Mouse (Mus musculus): Measurements from ENCODE around the gene Meiob.

Meiob gene

DNA sequence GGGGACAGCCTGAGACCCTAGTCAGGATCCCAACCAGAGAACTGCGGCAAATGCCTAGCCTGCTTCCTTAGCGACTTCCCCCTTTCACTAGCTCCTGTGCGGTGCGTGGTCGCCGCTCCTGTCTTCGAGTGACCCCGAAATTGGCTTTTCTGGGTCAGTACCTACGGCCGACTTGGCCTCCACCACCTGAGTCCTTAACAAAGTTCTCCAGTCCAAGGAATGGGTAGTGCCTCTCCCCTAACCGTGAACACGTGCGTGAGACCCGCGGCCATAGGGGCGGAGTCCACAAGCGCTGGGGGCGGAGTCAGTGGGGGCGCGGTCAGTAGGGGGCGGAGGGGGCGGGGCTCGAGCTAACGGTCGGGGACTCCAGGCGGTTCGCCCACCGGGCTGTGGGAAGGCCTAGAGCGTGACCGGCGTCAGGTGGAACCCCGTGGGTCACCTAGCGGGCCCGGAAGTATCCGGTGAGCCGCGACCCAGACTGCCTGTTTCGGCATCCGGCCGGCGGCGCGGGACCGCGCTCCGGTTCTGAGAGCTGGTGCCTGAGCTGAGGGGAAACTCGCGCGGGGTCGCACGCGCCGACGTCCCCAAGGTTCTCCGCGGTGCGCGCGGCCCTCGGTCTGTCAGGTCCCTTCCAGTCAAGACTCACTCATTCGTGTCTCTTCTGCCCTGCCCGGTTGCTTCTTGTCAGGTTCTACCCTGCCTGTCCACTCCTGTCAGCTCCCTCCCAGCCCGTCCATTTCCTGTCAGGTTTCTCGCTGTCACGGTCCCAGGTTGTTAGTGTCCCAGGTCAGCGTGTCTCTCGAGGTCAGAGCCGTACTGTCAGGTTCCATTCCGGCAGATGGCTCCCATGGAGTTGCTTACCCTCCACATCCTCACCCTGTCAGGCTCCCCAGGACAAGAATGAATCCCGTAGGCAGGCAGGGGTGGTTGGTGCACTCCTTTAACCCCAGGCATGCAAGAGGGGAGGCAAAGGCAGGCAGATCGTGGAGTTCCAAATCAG is at the start of gene Meiob:
Gene Meiob (plus strand): TSS at position 338 of the 1,000 bp plus-strand sequence.
- peak; percentile 93 for DNase-seq

DNA sequence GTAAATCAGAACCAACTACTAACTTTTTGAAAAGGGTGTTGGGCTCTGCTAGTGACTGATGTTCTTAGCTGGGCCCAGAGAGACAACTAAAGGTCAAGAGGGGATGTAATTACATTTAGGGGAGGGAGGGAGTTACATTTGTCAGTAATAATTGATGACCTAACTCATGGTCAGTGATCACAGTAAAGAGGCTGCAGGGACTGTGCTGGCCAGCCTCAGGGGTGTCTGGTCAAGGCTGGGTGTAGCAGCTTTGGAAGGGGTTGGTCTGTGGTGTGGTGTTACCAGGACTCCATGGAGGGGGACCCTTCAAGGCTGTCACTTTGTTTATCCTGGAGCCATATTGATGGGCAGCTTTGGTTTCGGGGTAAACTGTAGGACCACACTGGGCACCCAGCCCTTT is 46.7 kb upstream of the Meiob start:
- no peak for DNase-seq

DNA sequence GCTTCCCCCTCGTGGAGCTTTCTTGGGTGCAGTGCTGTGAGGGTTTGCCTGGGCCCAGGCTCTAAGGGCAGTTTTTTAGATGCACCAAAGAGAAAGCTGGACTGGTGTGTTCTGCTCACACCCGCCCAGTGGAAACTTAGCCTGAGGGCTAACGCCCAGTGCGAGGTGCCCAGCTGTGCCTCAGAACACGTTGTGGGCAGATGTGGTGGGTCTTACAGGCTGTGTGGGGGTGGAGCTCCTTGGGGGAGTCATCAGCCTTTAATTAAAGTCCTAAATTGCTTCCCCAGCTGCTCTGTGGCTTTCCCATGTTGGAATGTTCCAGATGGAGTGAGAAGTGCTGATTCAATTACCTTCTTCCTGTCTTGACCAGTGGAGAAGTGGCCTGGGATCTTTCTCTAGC is 43.0 kb upstream of the Meiob start:
- no peak for DNase-seq

DNA sequence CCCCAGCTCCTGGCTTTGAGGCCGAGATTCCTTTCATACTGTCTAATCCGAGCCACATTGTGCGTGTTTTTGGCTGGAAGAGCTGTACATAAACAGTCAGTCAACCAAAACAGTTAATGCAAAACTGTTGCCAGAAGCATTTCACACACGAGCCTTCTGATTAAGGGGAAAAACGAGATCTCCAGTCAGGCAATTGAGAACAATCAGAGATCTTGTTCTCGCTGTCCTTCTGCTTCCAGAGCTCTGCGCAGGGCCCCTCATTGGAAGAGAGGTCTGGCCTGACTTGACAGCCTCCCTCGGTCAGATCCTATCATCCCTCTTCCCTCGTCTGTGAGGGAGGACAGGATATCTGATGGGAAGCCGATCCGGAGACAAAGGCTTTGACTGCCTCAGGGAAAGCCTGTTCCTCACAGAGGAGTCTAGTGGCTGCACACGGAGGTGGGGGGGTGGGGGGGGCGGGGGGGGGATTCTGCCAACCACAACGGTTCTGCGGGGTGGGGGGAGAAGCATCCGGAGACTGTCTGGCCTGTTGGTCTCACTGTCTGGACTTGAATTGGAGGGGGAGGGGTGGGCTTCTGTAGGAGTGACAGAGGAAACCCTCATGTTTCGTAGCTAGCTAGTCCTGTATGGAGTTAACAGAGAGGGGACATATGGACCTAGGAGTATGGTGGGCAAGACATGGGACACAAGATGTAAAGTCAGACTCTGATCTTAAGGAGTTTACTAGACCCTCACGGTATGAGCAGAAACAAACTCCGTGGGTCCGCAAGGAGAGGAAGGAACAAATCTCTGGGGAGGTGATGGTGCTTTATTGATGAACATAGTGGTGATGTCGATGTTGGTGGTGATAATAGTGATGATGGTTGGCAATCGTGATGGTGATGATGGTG is 38.8 kb upstream of the Meiob start:
- DNase-seq: no peak

DNA sequence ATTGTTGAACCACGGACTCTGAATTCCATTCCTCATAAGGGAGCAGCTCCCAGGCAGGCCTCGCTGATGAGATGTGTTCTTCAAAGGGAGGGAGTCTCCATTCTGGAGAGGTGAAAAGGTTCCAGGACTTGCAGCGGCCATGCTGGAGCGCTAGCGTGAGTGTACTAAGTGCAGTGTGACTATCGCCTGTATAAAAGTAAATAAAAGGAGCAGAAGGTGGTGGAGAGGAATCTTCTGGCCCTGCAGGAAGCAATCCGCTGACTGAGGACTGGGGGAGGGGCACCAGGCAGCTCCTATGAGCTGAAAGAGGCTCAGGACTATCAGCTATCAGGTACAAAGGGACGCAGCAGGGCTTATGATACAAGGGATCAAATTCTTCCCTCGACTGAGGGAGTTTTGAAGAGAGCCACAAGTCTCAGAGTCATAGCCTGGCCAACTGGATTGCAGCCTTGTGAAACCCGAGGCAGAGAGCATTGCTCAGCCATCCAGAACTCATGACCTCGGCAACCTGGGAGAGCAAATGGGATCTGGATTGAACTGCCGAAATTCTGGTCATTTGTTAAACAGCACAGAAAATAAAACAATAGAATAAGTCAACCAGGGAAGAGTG is 37.7 kb upstream of the Meiob start:
- no peak for DNase-seq

DNA sequence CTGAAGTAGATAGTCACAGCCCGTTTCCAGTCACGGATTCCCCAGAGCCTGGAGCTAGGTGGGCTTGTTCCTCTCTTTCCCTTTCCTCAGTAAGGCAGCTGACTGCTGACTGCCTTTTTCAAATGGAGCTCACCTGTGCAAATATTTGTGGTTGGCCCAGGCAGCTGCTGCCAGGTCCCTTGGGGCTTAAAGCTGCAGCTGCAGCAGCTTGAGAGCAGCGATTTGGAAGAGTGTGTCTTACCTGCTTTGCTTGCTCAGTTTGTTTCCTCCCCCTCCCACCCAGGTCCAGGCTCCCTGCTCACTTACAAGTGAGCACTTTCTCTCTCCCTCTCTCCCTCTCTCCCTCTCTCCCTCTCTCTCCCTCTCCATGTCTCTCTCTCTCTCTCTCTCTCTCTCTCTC is 34.9 kb upstream of the Meiob start:
- no peak for DNase-seq

DNA sequence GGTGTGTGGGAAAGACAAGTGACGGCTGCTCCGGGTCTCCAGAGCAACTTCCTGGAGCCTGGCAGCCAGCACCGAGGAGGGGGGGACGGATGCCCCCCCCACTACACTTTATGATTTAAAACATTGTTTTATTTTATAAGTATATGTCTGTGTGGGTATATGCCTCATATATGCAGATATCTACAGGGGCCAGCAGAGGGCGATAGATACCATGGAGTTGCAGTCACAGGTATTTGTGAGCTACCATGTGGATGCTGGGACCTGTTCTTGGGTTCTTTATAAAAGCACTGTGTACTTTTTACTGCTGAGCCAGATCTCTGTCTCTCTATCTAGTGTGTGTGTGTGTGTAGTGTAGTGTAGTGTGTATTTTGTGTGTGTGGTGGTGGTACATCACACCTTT is 30.8 kb upstream of the Meiob start:
- DNase-seq: peak; percentile 18

DNA sequence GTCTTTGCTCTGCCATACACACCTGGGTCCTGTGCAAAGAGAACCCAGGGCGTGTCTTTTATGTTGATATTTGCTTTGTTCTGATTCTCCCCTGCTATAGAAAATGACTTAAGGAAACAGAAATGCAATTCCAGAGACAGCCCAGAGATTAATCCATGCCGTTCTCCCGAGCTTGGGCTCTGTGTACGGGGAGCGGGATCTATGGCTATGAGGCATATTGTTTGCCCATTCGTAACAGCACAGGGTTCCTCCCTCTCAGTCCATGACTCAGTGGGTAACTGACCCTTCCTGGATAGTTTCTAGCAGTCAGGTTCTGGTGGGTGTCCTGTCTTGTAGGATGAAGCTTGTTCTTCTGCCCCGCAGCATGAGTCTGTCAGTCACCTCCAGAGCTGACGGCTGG is 28.9 kb upstream of the Meiob start:
- DNase-seq: no peak

DNA sequence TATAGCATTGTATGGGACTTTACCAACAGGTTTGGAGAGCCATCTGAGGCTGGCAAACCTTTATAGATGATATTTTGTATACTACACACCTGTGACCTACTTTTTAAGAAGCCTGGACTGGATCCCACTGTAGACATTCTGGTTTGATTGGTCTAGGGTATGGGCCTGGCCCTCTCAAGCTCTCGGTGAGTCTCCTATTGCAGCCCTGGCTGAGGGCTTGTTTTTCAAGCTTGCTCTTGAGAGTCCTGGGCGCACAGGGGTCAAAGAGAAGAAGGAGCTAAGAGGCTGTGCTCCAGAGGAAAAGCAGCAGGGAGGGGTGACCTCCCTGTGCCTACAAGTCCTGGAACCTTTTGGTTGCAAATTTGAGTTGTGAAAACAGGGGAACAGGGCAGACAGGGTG is 27.0 kb upstream of the Meiob start:
- DNase-seq: no peak

DNA sequence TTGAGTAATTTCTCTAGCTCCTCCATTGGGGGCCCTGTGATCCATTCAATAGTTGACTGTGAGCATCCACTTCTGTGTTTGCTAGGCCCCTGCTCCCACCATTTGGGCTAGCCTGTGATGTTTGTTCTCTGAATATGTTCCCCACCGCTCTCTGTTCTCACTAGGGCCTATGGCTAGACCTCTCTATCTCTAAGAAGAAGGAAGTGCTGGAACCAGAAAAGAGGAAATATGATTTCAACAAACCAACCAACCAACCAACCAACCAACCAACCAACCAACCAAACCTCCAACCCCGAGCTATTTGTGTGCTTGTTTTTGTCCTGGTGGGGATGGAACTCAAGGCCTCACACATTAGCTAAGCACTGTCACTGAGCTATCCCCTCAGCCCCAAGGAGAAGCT is 23.3 kb upstream of the Meiob start:
- no peak for DNase-seq

DNA sequence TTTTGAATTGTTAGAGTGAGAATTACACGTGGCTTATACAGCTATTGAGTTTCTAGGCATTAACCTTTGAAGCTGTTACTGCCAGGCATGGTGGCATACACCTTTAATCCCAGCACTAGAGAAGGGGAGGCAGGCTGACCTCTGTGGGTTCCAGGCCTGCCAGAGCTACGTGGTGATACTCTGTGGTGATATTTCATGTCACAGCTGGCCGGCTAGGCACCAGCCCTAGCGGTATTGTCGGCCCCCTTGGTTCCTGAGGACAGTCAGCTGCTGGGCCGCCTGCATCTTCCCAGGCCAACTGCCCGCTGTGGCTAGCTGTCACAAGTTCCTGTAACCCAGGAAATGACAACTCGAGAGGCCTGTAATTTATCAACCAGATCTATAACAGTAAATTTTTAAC is 11.9 kb upstream of the Meiob start:
- no peak for DNase-seq

DNA sequence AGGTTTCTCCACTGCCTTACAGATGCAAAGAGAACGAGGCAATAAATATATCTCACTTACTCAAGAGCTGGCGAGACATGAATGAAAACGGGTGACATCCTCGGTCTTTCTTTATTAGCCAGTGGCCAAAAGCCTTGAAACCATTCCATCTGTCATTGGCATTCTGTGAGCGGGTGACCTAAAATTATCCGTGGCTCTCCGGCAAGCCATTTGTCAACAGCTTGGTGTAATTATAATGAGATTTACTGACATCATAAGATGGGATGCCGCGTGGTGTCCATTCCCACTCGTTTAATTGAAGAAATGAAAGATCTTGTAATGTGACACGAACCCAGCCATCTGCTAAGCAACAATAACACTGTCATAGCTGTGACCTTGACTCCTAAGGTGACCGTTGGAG is 9.3 kb upstream of the Meiob start:
- DNase-seq: no peak

DNA sequence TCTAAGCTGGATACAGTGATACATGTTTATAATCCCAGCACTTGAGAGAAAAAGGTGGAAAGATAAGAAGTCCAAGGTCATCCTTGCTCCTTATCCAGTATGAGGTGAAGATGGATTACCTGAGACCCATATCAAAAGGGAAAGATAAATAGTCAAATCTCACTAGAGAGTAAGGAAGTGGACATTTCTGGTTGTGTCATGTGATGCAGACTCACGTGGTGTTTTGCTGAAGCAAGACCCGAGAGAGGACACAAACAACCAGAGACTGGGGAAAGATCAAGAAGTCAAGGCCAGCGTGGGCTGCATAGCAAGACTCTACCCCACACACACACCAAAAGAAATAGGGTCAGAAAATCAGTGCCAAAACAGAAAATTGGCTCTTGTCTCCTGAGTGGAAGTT is 7.1 kb upstream of the Meiob start:
- no peak for DNase-seq

DNA sequence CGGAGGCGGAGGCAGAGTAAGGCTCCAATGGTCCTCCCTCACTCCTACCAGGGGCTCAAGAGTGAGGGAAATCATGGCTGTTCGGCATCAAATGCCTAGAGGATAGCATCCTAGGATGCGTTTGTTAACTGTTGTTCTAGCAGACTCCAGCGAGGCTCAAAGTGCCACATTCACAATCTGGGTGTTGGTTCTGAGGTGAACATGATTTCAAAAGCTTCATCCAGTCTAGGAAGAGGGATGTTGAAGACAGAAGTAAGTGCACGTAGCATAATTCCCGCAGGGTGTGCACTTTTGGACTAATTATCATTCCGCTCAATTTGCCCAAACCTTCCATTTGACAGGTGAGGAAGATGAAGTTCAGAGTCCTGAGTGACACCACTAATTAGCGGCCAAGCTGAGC is 5.9 kb upstream of the Meiob start:
- no peak for DNase-seq

DNA sequence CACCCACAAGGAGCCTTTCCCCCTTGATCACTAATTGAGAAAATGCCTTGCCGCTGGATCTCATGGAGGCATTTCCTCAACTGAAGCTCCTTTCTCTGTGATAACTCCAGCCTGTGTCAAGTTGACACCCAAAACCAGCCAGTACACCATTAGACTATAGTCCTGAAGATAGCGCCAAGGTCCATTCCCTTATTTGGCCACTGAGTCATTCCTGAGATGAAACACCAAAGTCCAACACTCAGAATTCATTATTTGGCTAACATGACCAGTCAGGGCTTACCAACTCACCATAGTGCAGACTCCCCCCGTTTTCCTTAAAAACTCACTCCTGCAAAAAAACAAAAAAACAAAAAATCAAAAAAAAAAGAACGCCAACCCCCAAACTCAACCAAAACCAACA is 4.6 kb upstream of the Meiob start:
- DNase-seq: no peak

DNA sequence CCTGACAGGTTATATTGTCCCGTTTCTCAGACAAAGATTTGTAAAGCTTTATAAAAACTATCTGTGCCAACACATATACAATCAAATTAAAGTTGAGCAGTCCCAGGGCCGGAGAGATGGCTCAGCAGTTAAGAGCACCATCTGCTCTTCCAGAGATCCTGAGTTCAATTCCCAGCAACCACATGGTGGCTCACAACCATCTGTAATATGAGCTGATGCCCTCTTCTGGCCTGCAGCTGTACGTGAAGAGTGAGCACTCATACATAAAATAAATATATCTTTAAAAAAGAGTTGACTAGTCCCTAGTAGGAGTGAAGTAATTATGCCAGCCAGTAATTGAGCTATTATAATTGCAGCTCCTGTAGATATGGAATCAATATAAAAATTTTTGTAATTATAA is 3.6 kb upstream of the Meiob start:
- DNase-seq: no peak

DNA sequence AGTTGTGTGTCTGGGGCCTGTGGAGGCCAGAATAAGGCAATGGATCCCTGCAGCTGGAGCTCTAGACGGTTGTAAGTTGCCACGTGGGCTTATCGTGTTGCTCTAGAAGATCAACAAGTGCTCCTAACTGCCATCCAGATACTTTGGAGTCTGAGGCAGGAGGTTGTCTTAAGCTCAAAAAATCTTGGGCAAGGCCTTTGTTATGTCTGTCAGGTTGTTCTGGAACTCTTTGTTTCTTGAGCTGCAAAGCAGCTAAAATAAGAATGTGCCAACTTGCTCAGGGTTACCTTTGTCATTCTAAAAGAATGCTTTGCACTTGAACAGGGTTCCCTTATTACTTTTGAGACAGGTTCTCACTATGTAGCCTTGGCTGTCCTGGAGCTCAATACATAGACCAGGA is 7.1 kb downstream of the Meiob start:
- DNase-seq: no peak

DNA sequence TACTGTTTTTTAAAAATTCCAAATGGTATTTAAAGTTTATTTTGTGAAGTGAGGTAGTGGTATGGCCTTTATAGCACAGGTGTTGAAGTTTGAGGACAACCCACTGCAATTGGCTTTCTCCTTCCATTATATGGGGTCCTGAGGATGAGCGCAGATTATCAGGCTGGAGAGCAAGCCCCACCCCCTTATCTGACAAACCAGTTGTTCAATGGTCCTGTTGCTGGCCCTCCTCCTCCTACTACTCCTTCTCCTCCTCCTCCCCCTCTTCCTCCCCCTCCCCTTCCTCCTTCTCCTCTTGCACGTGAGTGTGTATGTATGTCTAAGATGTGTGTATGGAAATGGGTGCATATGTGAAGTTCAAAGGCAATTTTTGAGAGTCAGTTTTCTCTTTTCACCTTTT is 8.1 kb downstream of the Meiob start:
- DNase-seq: peak; percentile 76

DNA sequence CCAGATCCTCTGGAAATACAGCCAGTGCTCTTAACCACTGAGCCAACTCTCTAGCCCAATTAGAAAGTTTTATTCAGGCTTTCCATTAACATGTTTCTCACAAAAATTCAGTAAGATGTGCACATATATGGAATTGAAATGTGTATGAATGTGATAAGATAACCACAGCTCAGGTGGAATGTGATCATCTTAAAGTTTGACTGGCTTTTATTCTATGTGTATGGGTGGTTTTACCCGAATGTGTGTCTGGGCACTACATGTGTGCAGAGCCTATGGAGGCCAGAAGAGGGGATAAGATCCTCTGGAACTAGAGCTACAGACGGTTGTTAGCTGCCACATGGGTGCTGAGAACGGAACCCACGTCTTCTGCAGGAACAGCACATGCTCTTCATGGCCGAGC is 11.2 kb downstream of the Meiob start:
- DNase-seq: no peak

DNA sequence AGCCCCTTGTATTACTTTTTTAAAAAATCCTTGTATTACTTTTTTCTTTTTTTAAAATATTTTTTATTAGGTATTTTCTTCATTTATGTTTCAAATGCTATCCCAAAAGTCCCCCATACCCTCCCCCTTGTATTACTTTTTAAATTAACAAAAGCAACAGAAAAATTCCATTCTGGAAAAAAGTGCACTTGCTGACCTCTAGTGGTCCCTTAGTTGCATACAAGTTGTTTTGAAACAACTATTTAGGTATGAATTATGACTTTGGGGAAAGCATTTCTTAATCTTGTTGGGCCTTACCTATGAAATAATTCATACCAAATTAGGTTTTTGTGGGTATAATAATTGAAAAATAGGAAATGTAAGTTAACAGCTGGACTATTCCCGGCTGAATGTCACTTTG is 13.4 kb downstream of the Meiob start:
- DNase-seq: no peak

DNA sequence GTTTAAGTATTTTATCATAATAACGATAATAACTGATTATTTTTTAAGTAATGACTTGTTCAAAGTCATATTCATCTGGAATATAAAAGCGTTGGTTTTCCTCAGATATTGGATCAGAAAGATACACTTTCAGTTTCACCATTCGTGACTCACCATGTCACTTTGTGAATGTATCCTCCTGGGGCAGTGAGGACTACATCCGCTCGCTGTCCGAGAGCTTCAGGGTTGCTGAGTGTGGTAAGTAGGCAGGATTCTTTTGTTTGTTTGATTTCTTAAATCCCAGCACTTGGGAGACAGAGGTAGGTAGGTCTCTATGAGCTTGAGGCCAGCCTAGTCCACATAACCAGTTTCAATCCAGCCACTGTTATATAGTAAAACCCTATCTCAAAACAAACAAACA is 14.1 kb downstream of the Meiob start:
- DNase-seq: no peak

DNA sequence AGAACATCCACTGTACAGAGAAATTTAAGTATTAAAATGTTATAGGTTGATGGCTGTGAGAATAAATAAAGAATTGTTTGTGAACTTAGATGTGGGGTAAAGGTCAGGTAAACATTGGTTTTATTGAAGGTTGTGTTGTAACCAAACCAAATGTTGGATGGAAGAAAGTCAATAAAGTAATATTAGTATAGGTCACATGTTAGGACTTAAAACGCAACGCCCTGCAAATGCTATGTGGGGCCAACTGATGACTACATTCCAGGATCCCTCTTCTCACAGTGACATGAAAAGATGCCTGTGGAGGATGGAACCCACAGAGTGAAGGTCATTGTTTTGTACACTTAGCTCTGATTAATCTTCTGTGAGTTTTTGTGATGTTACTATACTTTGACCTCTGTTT is 15.4 kb downstream of the Meiob start:
- DNase-seq: no peak

Data from liver (tissue).